ENCODE assay signal across 14 mouse cellular contexts in genomic region chr9:103899311-103899710, GRCm38 (mm10).
DNase-seq lines count a peak whose midpoint lies in the region.
"Had no signal": no experiment of that assay in that cellular context is flagged by ENCODE, and none has a peak within 500 bp of the region (broad histone marks: within the 10 kb centered on the region; RNA-seq: fewer than 3 reads in every experiment).

No protein-coding gene starts in this region.

- DNase-seq in adrenal gland, adult 8-10 months, result peak; percentile 2
- DNase-seq in adrenal gland, postnatal 14 days, result no peak
- DNase-seq in 3T3-L1 (ENCODE audit: low read depth, low spot score), result peak; percentile 39
- peak; percentile 51 for DNase-seq in brain, adult 2 months (ENCODE audit: low read depth, low spot score)
- peak; percentile 6 for DNase-seq in retina, postnatal 1 day
- DNase-seq in gastrocnemius, postnatal 4 days (ENCODE audit: low spot score in 2 of 2), result no peak
- DNase-seq in kidney, adult 8-10 months, result no peak
- DNase-seq: B cell, adult 2 months; cerebellum, adult 9-11 months; gastrocnemius, postnatal 10 days; heart, adult 2 months; kidney, postnatal 10 days; lung, adult 2 months; right cerebral cortex, adult 18-20 months had no signal

Comparison
In these comparisons a context has a peak if more than half of its experiments do, and no peak if none do; other contexts are left out.
1. DNase-seq: peak in adrenal gland, adult 8-10 months (single experiment), 3T3-L1 (single experiment), brain, adult 2 months (single experiment) and retina, postnatal 1 day (single experiment); none in adrenal gland, postnatal 14 days (single experiment), gastrocnemius, postnatal 4 days (0 of 2) and kidney, adult 8-10 months (0 of 2).